Mouse (Mus musculus) adrenal gland, postnatal 25 days (tissue): ENCODE results near the gene Mptx2. TPM values are rescaled to one million over a fixed set of nuclear protein-coding genes. Genes with fewer than 3 reads are reported as not detected.
"Not testable (repeated sequence)": the region's sequence is repeated elsewhere in the genome, so short reads cannot be mapped to it uniquely, and the experiment has no call there.

ENCODE experiments used
- DNase-seq: peaks from one replicate; pipeline ENCODE4 v3.0.0; 2021; ENCODE audit warnings: mixed read lengths
- long read RNA-seq: library from polyadenylated mRNA; stranded (forward); transcript quantifications from one replicate; pipeline ENCODE4 v2.0.0, GENCODE M21; 2021
- total RNA-seq: library from RNA; stranded (reverse); gene quantifications from 2 replicates; pipeline ENCODE4 v1.2.3, GENCODE M21; 2021

Mptx2 gene
- not detected in 2 replicates for total RNA-seq
- long read RNA-seq, result 0 reads

DNA sequence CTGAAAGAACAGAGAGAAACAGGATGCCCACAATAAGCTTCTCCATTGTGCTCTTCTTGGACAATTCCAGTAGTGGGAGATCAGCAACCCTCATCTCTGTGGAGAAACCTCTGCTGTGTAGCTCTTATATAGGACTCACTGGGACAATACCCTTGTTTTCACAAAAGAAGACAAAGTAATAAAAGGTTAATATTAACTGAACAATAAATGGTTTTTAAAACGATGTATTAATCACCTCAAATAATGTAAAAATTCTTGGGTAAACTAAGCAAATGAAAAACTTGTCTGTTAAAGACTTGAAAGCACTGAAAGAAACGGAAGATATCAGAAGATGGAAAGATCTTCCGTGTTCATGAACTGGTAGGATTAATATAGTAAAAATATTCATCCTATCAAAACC lies at the start of gene Mptx2:
TSS of gene Mptx2 (minus strand) at position 101 of the 400 bp plus-strand sequence.
- no peak for DNase-seq

DNA sequence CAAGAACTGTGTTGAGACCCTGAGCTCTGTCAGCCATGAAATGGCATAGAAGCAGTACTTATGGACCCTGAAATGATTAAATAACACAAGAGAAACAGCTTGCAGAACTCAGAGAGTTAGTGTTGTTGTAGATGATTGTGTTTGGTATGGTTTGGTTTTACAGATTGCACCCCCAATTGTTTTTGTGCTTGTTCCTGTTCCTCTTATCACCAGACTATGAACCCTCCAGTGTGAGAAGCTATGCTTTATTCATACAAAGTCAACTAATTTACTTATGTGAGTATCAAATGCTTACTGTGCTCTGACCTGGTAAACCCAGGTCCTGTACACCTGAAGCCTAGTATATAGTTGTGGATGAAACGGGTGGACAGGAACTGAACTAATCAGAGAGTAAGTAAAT lies 49.0 kb upstream of the Mptx2 start:
- DNase-seq, result no peak

DNA sequence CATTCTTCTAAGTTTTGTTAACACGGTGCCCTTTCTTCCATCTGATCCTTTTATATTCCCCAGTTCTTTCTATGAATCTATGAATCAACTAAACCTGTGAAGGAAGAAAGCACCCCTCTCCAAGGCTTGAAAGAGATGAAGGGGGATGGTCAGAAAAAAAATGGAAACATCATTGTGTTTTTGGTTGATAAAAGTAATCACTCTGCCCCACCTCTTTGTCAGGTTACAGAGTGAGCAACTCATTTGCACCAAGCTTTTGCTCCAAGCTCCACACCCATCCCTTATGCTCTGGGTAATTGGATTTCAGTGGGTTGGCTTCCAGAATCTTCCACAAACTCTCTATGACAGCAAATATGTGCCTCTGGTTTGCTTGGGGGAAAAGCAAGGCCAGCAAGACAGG lies 47.8 kb upstream of the Mptx2 start:
- DNase-seq, result no peak

DNA sequence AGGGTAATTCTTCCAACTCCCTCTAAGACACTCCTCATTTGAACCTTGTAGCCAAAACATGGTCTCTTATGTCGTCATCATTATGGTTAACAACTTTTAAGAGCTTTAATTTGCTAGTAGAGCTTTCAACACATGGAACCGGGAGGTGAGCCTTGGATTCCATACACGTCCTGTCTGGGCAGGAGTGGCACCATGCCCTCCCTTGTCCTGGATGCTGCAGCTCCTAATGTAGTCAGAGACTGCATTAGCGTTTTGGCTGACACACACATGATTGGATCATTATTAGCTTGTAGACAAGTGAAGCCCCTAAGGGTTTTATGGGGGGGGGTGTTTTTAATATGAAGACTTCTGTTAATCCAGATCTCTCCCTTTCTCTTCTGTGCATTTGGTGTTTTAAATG lies 47.4 kb upstream of the Mptx2 start:
- no peak for DNase-seq

DNA sequence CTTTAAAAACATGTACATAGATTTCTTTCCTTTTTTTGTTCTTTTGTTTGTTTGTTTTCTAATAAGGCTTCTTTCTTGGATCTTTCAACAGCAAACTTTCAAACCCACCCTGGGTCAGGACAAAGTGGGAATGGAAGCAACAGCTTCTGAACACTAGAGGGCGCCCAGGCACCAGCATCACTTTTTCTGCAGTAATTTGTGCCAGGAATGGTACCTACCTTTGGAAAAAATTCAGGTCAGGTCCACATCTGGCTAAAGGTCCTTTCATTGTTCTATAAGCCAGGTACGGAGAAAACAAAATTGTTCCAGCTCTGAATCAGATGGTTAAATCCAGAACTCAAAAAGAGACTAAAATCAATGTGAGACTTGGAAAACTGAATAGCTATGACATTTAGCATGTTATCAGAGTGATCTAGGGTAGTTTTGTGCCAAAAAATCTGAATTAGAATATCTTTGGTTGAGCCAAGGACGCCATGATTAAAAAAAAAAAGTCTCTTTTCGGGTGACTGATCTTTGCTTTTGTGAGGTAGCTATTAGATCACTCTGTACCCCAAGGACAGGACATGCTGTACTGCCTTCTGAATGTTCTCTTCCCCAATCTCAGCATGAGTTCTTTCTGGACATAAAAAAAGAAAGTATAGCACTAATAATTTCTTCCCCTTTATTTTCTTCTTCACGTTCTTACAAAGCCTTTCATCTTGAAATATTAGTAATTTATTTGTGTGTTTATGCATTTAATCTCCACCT lies 46.4 kb upstream of the Mptx2 start:
- peak; percentile 39 for DNase-seq

DNA sequence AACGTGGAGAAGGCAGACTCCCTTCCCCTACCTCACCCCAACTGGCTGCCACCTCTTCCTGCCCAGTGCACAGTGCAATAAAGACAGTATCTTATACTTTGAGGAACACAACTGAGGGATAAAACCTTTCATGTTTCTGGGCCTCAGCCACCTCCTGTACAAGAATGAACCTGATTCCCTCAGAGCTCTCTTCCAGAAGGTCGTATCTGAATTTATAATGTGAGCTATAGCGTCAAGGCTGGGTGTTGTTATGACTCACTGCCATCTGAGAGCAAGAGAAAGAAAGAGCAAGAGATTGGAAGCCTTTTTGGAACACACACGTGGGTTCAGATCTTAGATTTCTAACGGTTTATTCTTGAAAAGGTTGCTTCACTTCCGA lies 44.7 kb upstream of the Mptx2 start:
- DNase-seq, result no peak

DNA sequence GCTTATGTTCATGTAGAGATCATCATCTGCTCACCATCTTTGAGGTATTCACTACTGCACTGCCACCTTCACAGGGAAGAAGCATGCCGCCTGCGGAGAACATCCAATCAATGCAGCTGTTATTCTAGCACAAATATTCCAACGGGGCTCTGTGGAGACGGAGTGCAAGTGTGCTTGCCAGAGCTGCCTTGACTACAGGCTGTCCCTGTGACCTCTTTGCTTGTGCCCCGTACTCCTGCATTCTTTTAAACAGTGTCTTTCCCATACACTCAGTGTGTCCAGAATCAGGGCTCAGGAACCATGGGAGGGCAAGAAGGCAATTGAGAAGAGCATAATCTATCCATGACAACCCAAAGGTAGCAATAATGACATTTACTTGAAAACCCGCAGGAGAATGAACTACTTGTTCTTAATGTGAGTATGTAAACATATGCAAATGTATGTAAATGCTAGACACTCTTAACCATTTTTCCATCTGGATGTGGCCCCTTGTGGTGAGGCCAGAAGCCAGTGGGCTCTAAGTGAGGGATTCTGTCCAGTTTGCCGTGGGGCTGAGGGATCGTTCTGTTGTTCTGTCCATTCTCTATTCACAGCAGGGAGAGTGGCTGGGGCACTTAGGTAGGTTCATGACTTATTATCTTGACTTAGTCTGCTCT lies 44.1 kb upstream of the Mptx2 start:
- no peak for DNase-seq

DNA sequence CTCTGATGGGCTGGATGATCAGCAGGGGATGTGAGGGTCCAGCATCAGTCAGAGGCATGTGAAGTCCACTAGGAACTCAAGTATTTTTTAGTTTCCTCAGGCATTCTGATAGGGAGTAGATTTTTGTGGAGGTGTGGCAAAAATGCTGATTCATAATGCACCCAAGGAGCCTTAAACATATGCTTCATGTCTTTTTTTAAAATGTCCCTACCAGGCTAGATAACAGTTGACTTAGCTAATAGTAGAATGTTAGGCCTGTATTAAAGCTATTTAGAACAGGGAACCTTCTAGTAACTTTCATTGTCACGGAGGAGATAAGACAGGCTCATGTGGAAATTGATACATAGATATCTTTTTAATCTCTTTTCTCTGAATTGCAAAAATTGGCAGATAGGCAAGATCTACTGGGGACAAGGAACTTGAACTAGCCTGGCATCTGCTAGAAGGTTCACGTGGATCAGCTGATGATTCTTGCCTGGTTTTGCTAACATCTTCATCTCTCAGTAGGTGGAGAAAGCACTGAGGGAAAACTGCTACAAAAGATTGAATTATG lies 40.4 kb upstream of the Mptx2 start:
- DNase-seq, result no peak

DNA sequence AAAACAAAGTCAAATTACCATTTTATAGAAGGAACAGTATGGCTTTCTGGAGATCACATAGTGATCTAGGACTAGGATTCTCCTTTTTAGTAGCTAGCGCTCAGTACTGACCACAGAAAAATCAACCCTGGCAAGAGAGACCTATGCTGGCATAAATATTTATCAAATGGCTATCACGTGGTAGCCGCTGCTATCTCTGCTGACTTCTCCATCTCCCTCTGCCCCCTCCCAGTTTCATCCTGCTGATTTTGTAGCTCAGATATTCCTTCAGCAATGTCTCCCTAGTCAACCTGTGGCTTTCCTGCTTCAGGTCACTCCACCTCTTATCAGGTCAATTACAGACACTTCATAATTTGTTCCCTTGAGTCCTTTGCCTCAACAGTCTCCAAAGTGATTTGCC lies 38.1 kb upstream of the Mptx2 start:
- no peak for DNase-seq

DNA sequence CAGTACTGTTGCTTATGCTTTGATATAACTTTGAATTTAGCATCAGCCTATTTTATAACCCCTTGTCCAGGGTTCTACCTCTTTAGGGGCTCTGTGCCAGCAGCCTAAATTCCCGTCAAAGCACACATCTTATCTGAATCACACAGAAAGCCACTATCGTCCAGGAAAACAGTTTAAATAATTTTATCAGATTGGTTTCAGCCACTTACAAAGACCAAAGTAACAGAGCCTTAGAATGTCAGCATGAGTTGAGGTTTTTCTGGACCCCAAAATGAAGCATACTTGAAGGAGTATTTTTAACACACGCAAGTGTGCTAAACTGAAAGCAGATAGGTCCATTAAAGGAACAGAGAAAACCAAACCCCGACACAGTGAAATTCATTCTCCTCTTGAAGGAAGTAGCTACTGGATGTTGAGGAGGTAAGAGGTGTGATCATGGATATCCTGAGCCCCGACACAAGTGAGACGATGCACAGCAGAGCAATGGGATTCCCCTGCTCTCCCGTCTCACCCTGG lies 36.0 kb upstream of the Mptx2 start:
- DNase-seq, result not testable (repeated sequence)

DNA sequence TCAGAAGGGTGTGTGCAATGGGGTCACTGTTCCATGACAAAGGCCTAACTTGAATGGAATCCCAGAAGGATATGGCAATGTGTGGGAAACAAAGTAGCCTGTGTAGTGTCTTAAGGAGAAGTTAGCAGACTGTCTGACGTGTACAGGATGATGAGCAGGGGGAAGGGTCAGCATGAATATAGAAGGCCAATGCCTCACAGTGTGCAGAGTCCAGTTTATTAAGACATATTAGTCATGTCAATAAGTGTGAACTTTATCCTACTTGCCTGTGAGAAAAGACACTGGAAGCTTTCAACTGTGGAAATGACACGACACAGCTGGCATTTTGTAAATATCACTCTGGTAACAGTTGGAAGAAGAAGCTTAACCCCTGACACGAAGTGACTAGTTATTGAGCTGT lies 25.2 kb upstream of the Mptx2 start:
- DNase-seq, result not testable (repeated sequence)

DNA sequence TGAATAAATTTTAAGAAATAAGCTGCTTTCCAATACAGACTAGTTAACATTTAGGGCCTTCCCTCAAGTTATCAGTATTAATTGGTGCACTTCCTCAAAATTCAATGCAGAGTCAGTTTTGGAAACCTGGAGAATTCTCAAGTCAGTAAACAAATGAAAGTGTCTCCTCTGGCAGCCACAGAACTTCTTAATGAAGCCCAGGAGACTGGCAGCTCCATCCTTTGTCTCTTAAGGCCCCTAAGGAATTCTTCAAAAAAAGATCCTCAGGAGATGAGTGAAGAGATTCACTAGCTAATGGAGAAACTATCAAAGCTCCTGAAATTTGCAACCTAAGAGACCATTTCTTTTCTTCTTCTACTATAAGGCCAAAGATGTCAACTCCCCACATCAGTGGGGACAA lies 11.9 kb downstream of the Mptx2 start, which contains the start of gene Olfr418:
TSS of gene Olfr418 (plus strand) at position 301 of the 400 bp plus-strand sequence.
- no peak for DNase-seq

DNA sequence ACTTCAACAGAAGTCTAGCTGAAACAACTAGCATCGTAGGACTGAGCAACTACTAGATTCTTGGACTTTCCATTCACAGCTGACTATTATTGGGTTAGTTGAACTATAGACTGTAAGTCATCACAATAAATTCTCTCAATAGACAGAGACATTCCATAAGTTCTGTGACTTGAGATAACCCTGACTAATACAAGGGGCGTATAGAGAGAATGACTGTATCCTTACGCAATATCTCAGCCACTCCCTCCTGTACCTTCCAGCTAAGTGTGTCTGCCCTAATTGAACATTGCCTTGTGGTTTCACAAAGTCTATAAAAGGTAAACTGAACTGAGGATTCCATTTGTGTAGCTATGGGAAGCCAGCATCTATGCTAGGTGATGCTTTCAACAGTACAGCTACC lies 27.7 kb downstream of the Mptx2 start:
- no peak for DNase-seq

DNA sequence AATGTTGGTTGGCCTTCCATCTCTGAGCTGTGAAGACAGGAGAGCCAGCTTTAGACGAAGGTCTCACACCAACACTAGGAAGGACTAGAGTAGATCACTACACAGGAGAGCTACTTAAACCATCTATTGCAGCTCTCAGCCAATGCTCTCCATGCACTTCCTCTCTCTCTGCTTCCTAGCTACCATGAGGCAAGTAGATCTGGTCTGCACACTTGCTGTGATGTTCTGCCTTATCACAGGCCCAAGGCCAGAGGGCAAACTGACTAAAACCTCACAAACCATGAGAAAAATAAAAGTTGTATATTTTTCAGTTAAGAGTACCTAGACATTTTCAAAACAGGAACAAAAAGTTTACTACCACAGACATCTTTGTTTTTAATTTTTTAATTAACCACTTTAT lies 40.6 kb downstream of the Mptx2 start:
- DNase-seq, result not testable (repeated sequence)

DNA sequence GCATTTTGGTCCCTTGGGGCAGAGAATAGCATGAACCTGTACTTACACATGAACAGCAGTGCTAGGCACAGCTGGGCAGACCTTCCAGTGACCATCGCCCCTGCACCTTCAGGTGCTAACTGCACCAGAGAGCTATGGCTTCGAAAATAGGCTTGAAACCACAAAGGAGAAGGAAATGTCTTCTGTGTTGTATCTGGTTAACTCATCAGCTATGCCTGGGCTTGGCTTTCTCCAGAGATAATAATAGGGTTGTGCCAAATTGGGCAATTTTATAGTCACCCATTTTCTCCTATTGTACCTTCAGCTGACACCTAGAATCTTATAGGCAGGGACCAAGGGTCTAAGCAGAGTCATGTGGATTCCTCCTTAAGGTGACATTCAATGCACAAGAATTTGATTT lies 50.5 kb downstream of the Mptx2 start, which contains the start of gene Fcer1a:
TSS of gene Fcer1a (minus strand) at position 134 of the 400 bp plus-strand sequence.
- no peak for DNase-seq

Other genes with a start within 250 kb of the Mptx2 start
- gene Olfr1408, start 140.4 kb downstream of the Mptx2 start, total RNA-seq, result not detected in 2 replicates
- not detected in 2 replicates for gene Olfr1406, start 87.1 kb downstream of the Mptx2 start, total RNA-seq
- gene Olfr218, start 80.0 kb downstream of the Mptx2 start, total RNA-seq, result not detected in 2 replicates
- not detected in 2 replicates for gene Olfr1404, start 65.4 kb downstream of the Mptx2 start, total RNA-seq
- gene Fcer1a, start 50.6 kb downstream of the Mptx2 start, total RNA-seq, result not detected in 2 replicates
- not detected in 2 replicates for gene Olfr418, start 11.8 kb downstream of the Mptx2 start, total RNA-seq
- gene Ackr1, start 56.0 kb upstream of the Mptx2 start, total RNA-seq, result 0.82 and 2.4 TPM in 2 replicates
- gene Aim2, start 73.1 kb upstream of the Mptx2 start, total RNA-seq, result 0.97 TPM in 1 of 2 replicates, not detected in the other
- 2.7 and 3.5 TPM in 2 replicates for gene Cadm3, start 89.9 kb upstream of the Mptx2 start, total RNA-seq
- gene Ifi206, start 213.3 kb upstream of the Mptx2 start, total RNA-seq, result 0.55 and 1.0 TPM in 2 replicates